Mouse (Mus musculus) right cerebral cortex, postnatal 14 days (tissue): ENCODE data around the gene Bmp8b.
"Not testable (repeated sequence)": the region's sequence is repeated elsewhere in the genome, so short reads cannot be mapped to it uniquely, and the experiment has no call there.

ENCODE experiments used
- DNase-seq: peaks from one replicate; pipeline ENCODE4 v3.0.0; 2022

Bmp8b gene

DNA sequence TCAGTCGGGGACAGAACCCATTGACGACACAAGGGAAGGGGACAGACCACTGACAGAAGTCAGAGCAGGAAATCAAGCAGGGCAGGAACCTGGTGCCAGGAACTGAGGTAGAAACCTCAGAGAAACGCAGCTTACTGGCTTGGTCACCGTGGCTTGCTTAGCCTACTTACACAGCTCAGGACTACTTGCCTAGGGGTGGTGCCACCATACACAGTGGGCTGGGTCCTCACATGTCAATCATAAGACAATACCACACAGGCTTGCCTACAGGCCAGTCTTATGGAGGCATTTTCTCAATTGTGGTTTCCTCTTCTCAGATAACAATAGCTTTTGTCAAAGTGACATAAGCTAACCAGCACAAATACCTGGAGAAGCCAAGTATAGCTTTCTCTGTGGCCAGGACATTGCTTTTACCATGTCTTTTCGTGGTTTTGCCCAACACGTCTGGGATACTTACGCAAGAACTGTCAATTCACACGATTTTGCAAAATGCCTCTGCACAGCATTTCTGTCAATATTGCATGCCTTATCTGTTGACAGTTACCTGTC is 7.3 kb downstream of the Bmp8b start:
- DNase-seq, result no peak

DNA sequence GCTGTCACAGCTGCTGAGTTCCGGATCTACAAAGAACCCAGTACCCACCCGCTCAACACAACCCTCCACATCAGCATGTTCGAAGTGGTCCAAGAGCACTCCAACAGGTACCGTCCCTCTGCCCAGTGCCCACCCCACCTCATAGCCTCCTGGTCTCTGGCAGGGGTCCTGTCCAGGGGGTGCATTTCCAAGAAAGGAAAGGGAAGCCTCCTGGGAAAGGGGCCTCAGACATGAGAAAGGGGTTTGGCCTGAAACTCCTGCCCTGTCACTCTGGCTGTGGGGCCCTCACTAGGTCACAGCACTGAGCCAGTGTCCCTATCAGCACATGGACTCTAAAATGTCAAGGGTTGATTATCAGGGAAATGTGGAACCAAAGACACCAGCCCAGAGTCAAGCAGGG is 9.7 kb downstream of the Bmp8b start:
- not testable (repeated sequence) for DNase-seq

DNA sequence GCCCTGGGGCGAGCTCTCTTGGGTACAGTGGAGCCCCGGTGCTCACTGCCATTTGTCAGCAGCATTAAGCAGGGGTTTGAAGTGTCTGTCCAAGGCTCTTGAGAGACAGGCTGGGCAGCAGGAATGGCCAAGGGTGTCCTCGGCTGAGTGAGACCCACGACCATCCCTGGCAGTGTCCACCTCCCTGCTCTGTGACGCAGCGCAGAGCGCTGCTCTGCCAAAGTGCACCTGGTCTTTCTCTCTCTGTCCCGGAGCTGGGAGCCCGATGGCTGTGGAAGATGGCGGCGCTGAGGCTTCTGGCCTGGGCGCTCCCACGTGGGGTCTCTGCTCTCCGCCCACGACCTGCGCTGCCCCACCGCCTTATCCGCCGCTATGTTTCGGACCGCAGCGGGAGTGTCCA is 11.0 kb downstream of the Bmp8b start, which contains the start of gene Oxct2b:
Gene Oxct2b, plus strand, starts transcription at position 256 of the 400 bp plus-strand sequence.
- DNase-seq, result no peak

DNA sequence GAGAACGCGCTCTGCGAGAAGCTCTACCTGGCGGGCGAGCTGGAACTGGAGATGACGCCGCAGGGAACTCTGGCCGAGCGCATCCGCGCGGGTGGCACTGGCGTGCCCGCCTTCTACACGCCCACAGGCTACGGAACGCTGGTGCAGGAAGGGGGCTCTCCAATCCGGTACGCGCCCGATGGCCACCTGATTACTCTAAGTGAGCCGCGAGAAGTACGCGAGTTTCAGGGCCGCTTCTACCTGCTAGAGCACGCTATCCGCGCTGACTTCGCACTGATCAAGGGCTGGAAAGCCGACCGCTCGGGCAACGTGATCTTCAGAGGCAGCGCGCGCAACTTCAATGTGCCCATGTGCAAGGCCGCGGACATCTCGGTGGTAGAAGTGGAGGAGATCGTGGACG is 11.7 kb downstream of the Bmp8b start:
- not testable (repeated sequence) for DNase-seq

DNA sequence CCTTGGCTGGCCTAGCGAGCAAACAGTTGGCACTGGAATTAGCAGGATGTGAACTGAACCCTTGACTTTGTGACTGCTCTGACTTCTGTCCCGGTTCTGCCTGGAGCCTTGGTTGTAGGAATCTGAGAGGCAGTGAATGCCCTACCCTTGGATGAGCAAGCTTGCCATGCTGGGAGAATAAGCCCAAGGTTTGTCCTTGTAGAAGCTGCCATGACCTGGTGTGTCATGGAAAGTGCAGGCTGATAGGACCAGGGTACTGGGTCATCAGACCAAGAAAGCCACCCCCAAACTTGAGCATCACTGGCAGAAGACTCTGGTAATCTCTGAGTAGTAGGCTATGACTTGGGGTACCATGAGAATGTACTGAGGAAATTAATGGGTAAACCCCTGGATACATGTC is 16.3 kb downstream of the Bmp8b start:
- no peak for DNase-seq

DNA sequence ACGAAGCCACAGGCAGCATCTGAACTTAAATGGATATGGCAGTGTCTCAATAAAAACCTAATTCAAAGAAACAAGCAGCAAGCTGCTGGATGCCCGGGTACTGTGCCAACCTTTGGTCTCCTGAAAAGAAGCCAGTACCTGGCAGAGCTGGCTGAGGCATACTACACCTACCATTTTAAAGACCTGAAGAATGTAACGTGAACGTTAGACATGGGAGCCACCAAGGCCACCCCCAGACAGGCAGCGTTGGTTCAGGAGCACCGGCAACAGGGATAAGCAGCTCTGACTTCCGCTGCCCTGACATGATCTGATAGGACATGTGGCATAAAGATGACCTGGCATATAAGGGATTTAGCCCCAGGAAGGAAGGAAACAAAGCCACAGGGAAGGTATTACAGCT is 21.7 kb downstream of the Bmp8b start:
- DNase-seq, result no peak

DNA sequence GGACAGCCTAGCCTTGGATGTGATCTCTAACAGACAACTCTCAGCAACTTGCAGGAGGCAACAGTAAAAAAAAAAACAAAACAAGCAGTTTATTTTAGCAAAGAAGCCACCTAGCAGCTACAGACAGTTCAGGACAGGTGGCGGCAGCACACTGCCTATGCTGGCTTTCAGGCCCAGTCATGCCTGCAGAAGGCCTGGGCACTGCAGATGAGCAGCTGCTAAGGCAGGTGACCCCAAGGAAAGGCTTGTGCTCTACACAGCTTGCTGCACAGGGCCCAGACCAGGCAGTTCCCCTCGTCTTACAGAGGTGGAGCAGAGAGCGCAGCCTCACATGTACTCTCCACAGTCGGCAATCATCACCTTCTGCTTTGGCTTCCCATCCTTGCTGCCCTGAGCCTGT is 22.1 kb downstream of the Bmp8b start:
- no peak for DNase-seq

DNA sequence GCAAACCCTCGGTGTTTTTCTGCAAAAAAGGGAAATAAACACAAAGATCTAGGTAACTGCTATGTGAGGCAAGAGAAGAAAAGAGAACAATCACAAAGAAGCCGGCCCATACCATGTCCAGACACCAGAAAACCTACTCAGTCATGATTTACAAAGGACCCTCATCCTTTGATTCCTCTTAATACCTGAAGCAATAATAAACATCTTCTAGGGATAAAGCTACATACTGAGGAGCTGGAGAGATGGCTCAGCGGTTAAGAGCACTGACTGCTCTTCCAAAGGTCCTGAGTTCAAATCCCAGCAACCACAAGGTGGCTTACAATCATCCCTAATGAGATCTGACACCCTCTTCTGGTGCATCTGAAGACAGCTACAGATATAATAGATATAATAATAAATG is 32.6 kb downstream of the Bmp8b start:
- no peak for DNase-seq

DNA sequence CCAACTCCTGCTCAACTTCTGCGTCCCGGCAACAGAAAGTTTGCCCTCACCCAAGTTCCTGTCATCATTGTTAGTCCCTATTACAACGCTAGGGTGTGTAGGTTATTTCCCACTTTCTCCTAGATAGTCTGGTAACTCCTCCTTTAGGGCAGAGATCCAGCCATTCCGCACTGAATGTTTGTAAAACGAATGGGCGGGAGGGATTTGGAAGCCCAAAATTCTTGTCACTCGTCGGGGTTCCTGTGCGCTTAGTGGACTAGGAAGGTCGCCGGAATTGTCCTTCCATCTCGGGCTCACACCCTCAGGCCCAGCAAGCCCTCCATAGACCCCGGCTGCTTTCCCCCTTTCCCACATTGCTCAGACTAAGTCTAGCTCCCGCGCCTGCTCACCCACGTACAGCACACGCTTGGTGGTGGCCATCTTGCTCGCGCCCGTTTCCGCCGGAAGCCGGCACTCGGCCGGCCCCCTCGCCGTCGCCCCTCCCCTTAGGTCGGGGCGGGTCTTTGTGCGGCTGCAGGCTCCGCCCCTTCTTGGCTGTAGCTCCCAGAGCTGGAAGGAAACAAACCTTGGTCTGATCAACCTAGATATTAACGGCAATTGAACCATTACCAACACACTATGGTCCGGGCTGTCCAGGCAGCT is 34.7 kb downstream of the Bmp8b start, which contains the start of gene Ppie:
Gene Ppie, minus strand, starts transcription at position 439 of the 642 bp plus-strand sequence.
- peak; percentile 74 for DNase-seq

DNA sequence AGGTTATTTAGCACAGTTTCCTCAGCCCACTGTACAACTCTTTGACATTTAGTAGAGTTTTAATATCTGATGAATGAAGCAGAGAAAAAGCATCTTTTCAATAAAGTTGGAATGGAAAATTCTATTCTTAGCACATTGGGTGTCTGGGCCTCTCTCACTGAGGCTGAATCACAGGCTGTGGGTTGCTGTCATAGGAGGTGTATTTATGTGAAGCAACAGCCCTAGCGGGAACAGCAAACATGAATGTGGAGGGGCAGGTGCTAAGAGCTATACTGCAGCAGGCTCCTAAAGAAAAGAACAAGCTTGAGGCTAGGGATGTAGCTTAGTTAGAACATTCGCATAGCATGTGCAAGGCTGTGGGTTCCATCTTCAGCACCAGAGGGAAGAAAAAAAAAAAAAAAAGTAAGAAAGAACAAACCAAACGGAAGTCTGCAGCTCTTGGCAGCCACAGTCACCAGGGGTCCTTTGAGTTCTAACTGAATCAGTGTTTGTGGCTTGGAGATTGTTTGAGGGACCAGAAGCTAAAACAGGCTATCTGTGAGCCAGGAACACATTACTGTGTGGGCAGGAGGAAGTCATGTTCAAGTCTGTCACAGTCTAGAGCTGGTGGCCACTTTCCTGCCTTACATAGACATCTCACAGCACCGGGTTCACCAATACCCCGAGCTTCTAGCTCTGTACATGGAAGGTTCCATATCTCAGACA is 42.6 kb downstream of the Bmp8b start:
- DNase-seq, result no peak

DNA sequence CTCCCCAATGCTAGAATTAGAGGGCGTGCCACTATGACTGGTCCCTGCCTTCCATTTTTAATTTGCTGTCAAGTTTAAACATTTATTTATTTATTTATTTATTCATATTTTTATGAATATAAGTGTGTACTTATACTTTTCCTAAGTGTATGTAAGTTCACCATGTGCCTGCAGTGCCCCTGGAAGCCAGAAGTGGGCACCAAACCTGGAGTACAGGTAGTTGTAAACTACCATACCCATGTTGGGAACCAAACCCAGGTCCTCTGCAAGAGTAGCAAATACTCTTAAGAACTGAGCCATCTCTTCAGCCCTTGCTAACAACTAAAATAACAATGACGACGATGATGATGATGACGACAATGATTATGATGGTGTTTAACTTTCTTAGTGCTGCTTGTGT is 47.0 kb downstream of the Bmp8b start:
- DNase-seq, result no peak

DNA sequence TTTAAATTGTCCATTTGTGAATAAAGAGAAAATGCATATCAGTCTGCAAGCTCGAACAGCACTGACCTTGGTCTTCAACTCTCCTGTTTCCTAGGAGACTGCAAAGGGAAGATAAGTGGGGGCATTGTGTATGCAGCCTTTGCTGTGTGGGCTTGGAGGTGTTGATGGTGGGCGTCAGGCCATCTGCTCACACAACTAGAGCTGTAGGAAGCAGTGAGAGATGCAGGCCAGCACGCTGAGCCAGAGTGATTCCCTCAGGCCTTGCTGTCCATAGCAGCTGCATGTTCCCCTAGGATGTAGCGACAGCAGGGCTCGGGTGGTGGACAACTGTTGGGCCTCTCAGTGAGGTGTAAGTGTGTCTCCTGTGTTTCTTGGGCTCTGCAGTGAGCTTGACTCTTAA is 48.0 kb downstream of the Bmp8b start:
- peak; percentile 65 for DNase-seq

DNA sequence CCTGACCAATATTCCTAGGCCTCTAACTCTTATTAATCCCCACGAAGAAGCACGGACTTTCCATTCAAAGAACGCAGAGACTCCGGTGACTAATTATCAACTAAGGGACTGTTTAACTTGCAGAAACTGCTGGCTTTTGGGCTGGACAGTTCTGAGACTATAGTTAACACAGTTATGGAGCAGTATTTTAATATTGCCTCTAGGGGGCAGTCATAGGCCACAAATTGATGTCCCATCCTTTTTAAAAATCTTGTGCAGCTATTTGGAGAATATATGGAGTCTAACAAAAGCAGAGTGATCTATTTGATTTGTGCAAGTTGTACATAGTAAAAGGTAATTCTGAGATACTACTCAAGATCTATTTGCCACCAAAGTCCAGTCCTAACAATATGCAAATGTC is 50.0 kb downstream of the Bmp8b start:
- no peak for DNase-seq

DNA sequence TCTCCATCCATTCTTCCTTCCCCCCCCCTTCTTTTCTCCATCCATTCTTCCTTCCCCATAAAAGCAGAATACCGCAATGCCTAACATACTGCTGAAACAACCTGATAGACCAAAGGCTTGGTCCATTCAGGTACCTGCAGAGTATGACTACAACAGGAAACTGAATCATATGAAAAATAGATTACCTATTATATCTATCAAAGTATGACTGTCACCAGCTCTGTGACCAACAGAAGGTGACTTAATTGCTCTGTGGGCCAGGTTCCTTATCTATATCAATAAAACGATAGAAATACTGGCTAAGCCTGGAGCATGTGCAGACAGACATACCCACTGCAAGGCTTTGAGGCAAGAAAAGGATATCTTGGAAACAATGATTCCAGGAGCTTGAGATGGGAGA is 50.5 kb downstream of the Bmp8b start:
- no peak for DNase-seq

DNA sequence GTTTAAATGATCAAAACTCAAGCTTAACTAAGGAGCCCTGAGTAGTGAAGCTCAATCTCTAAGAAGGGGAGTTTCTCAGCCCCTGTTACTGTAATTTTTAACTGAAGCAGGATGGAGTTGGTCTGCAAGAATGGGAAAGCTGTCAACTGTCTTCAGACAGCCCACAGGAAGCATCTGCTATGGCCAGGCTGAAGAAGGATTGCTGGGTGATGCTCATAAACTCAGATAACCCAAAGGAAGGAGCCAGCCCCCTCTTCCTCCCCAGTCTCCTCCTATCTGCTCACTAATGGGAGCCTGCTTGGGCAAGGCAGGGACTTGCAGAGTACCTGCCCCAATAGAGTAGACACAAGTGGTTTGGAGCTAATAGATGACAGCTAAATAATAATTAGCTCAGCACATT is 50.9 kb downstream of the Bmp8b start:
- DNase-seq, result no peak

DNA sequence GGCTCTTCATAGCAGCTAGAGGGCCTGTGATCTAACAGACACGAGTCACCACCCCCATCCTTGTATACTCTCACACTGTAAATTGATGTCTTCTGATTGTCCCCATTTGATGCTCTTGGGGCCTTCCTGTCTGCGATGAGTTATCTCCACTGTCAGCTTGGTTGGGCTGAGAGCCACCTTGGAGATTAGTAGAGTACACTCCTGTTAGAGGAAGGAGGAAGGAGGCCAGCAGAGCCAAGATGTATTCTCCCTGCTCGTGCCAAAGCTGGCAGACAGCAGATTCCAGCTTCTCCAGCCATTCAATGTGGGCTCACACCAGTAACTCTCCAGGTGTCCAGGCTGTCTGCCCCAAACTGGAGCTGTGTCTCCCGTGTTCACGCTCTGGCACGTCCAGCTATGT is 55.6 kb downstream of the Bmp8b start:
- DNase-seq, result no peak

DNA sequence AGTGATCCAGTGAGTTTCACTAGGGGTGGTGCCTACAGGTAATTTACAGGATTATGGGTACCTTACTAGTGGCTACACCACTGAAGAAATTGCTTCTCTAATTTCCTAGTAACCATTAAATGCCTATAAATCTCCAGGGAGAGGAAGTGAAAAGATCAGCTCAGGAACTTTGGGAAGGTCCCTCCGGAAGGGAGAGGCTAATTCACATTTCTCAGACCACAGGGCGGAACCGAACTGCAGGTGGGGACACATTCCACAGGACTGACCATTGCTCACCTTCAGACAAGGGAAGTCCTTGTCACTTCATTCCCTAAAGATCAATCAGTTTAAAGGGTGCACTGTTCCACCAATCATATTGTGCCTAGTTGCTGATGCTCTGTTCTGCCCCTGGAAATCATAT is 56.3 kb downstream of the Bmp8b start:
- DNase-seq, result not testable (repeated sequence)

DNA sequence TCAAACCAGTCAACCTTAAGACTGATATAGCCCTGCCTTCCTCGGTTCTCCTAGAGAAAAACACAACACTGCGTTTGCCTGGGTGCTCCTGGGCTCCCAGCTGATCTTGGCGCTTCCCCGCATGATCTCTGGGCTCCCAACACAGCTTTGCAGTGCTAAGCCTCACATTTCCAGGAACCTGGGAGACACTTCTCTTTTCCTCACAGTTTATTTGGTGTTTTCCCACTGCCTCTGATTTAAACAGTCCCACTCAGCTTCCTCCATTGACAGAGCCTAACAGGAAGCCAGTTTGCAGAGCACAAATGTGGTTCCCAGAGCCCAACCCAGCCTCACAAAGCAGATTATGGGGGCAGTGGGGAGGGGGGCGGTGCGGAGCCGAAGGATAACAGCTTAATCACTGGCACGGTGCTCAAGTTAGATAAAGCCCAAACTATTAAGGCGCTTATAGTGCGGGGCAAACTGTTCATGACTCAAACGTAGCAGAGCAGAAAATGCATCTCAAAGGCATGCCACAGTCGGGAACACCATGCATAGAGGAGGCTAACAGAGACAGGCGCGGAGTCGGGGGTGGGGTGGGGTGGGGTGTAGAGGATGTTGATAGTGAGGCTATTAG is 57.4 kb downstream of the Bmp8b start:
- no peak for DNase-seq

DNA sequence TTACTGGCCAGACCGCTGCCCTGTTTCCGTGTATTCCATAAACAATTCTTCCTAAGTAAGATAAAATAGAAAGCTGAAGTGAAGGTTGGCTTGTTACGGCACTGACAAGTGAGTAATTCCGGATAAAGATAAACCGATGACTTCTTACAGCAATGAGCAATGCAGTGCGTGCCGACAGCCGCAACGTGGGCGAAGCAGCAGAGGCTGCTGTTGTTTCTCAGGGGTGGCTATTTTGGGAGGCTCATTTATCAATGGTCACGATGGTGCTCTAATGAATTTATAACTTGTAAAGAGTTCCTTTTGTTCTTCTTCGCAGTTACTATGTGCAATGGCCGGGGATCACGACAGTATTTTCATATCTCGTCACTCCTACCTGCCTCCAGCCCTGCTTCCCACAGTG is 59.2 kb downstream of the Bmp8b start:
- DNase-seq, result no peak

DNA sequence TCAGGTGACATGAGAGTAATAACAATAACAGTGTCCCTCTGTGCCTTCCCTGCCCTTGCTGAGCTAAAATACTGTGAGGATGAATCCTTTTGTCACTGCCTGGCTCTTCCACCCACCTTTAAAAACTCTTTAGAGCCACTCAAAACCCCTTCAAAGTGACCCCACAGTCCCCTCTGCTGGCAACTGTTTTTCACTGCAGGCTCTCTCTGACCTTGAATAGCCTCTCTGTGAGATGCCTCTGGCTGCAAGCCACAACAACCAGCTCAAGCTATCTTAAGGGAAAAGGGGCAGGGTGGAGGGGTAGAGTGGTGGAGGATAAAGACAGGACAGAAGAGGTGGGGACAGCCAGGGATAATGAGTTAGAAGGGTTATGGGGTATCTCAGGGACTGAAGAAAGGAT is 66.8 kb downstream of the Bmp8b start:
- no peak for DNase-seq
